Mouse (Mus musculus) cerebellum, adult 2 months (tissue): ENCODE measurements around the gene Abhd2.

ENCODE experiments used
- CTCF ChIP-seq: fragments of 200-500 bp; IDR thresholded peaks from 2 replicates; pipeline ENCODE4 v1.5.1; 2011; ENCODE audit warnings: low read depth, mild to moderate bottlenecking, control low read depth, low read length, moderate library complexity, borderline replicate concordance; ENCODE audit not compliant: insufficient read depth
- POLR2A ChIP-seq: fragments of 200-500 bp; IDR thresholded peaks from 2 replicates; pipeline ENCODE4 v1.6.1; 2011; ENCODE audit warnings: low read length, control low read depth, borderline replicate concordance; ENCODE audit not compliant: insufficient read depth

DNA sequence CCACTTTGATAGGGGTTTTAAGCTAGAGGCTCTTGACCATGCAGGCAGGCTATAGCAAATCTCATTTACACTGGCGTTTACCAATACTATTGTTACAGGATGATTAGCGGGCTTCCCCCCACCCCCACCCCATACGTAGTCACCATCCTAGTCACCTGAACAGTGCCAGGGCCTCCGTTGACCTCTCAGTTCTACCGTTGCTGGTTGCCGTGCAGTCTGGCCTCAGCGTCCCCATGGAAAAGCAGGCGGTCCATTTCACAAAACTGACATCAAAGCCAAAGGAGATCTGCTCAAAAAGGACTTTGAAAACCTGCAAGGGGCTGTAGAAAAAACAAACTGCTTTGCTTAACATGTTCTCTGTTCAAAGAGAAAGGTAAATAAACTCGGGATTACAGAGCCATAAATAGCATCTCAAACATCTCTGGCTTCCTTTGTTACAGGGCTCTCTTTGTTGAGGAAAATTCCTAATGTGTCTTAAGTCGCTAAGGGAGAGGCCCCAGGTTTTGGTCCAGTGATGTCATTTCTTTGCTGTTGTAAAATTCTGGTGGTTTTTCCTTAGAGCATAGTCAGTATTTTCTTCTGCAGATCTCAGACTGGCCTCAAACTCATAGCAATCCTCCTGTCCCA, 43.2 kb downstream of the Abhd2 start:
- TF ChIP-seq CTCF (no peak), POLR2A (no peak)
